In genomic region chr2:92205010-92205639, GRCm38 (mm10) we compare ENCODE assay signal across 24 mouse cellular contexts.
DNase-seq lines count a peak whose midpoint lies in the region; ATAC-seq lines count a peak whose summit lies in the region.
"Had no signal": no experiment of that assay in that cellular context is flagged by ENCODE, and none has a peak within 500 bp of the region (broad histone marks: within the 10 kb centered on the region; RNA-seq: fewer than 3 reads in every experiment).

No protein-coding gene starts in this region.

- DNase-seq in hindbrain, embryonic 10.5 days (ENCODE audit: low spot score): no peak
- peak; percentile 21 to 40 for DNase-seq in natural killer cell, adult 2 months (ENCODE audit: low spot score in 2 of 2)
- DNase-seq in kidney, adult 8-10 months: no peak
- no peak for DNase-seq in adrenal gland, adult (ENCODE audit: inconsistent age in 2 of 2, low spot score in 1 of 2)
- DNase-seq: cerebellum, adult 8-10 months; gastrocnemius, postnatal 10 days; heart, adult 18-20 months; heart, postnatal 4 days; kidney, adult 2 months; kidney, postnatal 25 days; liver, postnatal 0 days; lung, postnatal 14 days; spleen, adult 18-20 months; thymus, postnatal 14 days had no signal

- H3K9me3 ChIP-seq in hindbrain, embryonic 13.5 days: no peaks in the 10 kb centered on the region
- H3K9me3 ChIP-seq in hindbrain, embryonic 10.5 days: no peaks in the 10 kb centered on the region
- no peaks in the 10 kb centered on the region for H3K9me3 ChIP-seq in kidney, embryonic 14.5 days (ENCODE audit: control insufficient read depth, low read length)
- H3K9me3 ChIP-seq: G1E; heart, embryonic 15.5 days; limb, embryonic 10.5 days; neural tube, embryonic 12.5 days had no signal

- H3K4me1 ChIP-seq in hindbrain, embryonic 13.5 days (replicated peaks): peaks cover 19% of the 10 kb centered on the region
- peaks cover 9% of the 10 kb centered on the region for H3K4me1 ChIP-seq in hindbrain, embryonic 10.5 days (replicated peaks)
- H3K4me1 ChIP-seq in kidney, embryonic 14.5 days (ENCODE audit: control insufficient read depth, insufficient read depth, low read length): no peaks in the 10 kb centered on the region; the same call in 1 of the 2 replicates

- H3K9ac ChIP-seq in hindbrain, embryonic 13.5 days: no peak overlapping the region
- H3K9ac ChIP-seq in kidney, embryonic 14.5 days (ENCODE audit: low read depth, low read length): no peak overlapping the region
- H3K9ac ChIP-seq: heart, embryonic 15.5 days; liver, postnatal 0 days; neural tube, embryonic 12.5 days had no signal

- H3K27me3 ChIP-seq in hindbrain, embryonic 13.5 days: no peaks in the 10 kb centered on the region
- H3K27me3 ChIP-seq in hindbrain, embryonic 10.5 days (ENCODE audit: insufficient read depth, poor library complexity, severe bottlenecking): no peaks in the 10 kb centered on the region
- H3K27me3 ChIP-seq in kidney, embryonic 14.5 days (ENCODE audit: control insufficient read depth, insufficient read depth, low read length): no peaks in the 10 kb centered on the region
- H3K27me3 ChIP-seq: heart, embryonic 15.5 days; neural tube, embryonic 12.5 days had no signal

- no peak overlapping the region for H3K4me3 ChIP-seq in hindbrain, embryonic 13.5 days
- no peak overlapping the region for H3K4me3 ChIP-seq in hindbrain, embryonic 10.5 days
- no peak overlapping the region for H3K4me3 ChIP-seq in kidney, embryonic 14.5 days (ENCODE audit: low read length)
- H3K4me3 ChIP-seq: heart, embryonic 15.5 days; left cerebral cortex, adult 2 months; limb, embryonic 10.5 days; neural tube, embryonic 12.5 days had no signal

- H3K36me3 ChIP-seq in hindbrain, embryonic 13.5 days: no peaks in the 10 kb centered on the region
- H3K36me3 ChIP-seq in hindbrain, embryonic 10.5 days: no peaks in the 10 kb centered on the region
- H3K36me3 ChIP-seq in kidney, embryonic 14.5 days (ENCODE audit: control insufficient read depth, insufficient read depth, low read length): no peaks in the 10 kb centered on the region; the same call in 1 of the 2 replicates
- H3K36me3 ChIP-seq: heart, embryonic 15.5 days; limb, embryonic 10.5 days; neural tube, embryonic 12.5 days had no signal

- no peak for ATAC-seq in hindbrain, embryonic 13.5 days (ENCODE audit: low FRiP score)
- peak; percentile 83 for ATAC-seq in CD4-positive, CD25-positive, alpha-beta regulatory T cell, adult 4 months
- peak; percentile 61 for ATAC-seq in granulocyte monocyte progenitor cell, adult 5-6 weeks (replicated peaks; ENCODE audit: poor library complexity, severe bottlenecking)
- ATAC-seq in kidney, embryonic 14.5 days (ENCODE audit: low FRiP score, low TSS enrichment): no peak
- ATAC-seq: liver, postnatal 0 days had no signal

- H3K27ac ChIP-seq in hindbrain, embryonic 13.5 days: 0 out of 2 replicates have a peak overlapping the region, but pooled peaks have one; percentile 3
- no peak overlapping the region for H3K27ac ChIP-seq in hindbrain, embryonic 10.5 days
- H3K27ac ChIP-seq in kidney, embryonic 14.5 days (ENCODE audit: low read depth, low read length): no peak overlapping the region
- H3K27ac ChIP-seq: heart, embryonic 15.5 days; left cerebral cortex, adult 2 months; limb, embryonic 10.5 days; neural tube, embryonic 12.5 days; stomach, postnatal 0 days had no signal

- 77% methylated on average over 5 of the region's 5 CpGs for WGBS in hindbrain, embryonic 13.5 days
- WGBS in hindbrain, embryonic 10.5 days: 84% methylated on average over 5 of the region's 5 CpGs
- 87% methylated on average over 5 of the region's 5 CpGs for WGBS in kidney, embryonic 14.5 days

- no peak overlapping the region for H3K4me2 ChIP-seq in hindbrain, embryonic 13.5 days
- H3K4me2 ChIP-seq in kidney, embryonic 14.5 days (replicated peaks; ENCODE audit: low read depth, low read length): no peak overlapping the region
- H3K4me2 ChIP-seq: heart, embryonic 15.5 days; neural tube, embryonic 12.5 days had no signal

Comparison
In these comparisons a context has a peak if more than half of its experiments do, and no peak if none do; other contexts are left out.
1. ATAC-seq: peak in CD4-positive, CD25-positive, alpha-beta regulatory T cell, adult 4 months (single experiment) and granulocyte monocyte progenitor cell, adult 5-6 weeks (single experiment); none in hindbrain, embryonic 13.5 days (single experiment) and kidney, embryonic 14.5 days (single experiment).
2. DNase-seq: peak in natural killer cell, adult 2 months (2 of 2); none in hindbrain, embryonic 10.5 days (single experiment), kidney, adult 8-10 months (0 of 2) and adrenal gland, adult (0 of 2).